Mouse (Mus musculus): ENCODE results near the gene Setd7. TPM values are rescaled to one million over a fixed set of nuclear protein-coding genes. Genes with fewer than 3 reads are reported as not detected.

The Setd7 gene
- polyA plus RNA-seq, 1 experiment from 2014 or later: 4.7 TPM

- H3K4me2 ChIP-seq (ENCODE audit: low read depth, severe bottlenecking): no peak overlapping the region
- no peak for DNase-seq (ENCODE audit: low spot score)
- WGBS: 86% methylated on average over 4 of the region's 4 CpGs
- H3K36me3 ChIP-seq (ENCODE audit: control insufficient read depth, insufficient read depth, low read length): peaks cover 3% of the 10 kb centered on the region
- H3K27me3 ChIP-seq (ENCODE audit: control insufficient read depth, insufficient read depth, low read length): no peaks in the 10 kb centered on the region
- H3K4me3 ChIP-seq (ENCODE audit: low read depth, low read length): no peak overlapping the region
- no peak for ATAC-seq (ENCODE audit: insufficient number of reproducible peaks, low FRiP score, low TSS enrichment, low read depth)
- H3K27ac ChIP-seq (replicated peaks; ENCODE audit: low read depth, low read length): no peak overlapping the region
- H3K4me1 ChIP-seq (ENCODE audit: control insufficient read depth, insufficient read depth, low read length): peaks cover 7% of the 10 kb centered on the region; the same call in 1 of the 2 replicates
- H3K9me3 ChIP-seq (ENCODE audit: control insufficient read depth, low read length): no peaks in the 10 kb centered on the region
- no peak overlapping the region for H3K9ac ChIP-seq (ENCODE audit: low read length)
Measured at GRCm38 (mm10) chr3:51517467-51517866, 43.2 kb downstream of the Setd7 start.

GRCm38 (mm10) chr3:51511983-51512382, 48.7 kb downstream of the Setd7 start:
- no peak overlapping the region for H3K4me3 ChIP-seq (ENCODE audit: low read depth, low read length)
- no peaks in the 10 kb centered on the region for H3K9me3 ChIP-seq (ENCODE audit: control insufficient read depth, low read length)
- no peaks in the 10 kb centered on the region for H3K27me3 ChIP-seq (ENCODE audit: control insufficient read depth, insufficient read depth, low read length)
- no peak overlapping the region for H3K9ac ChIP-seq (ENCODE audit: low read length)
- 97% methylated on average over 5 of the region's 5 CpGs for WGBS
- no peak overlapping the region for H3K27ac ChIP-seq (replicated peaks; ENCODE audit: low read depth, low read length)
- ATAC-seq (ENCODE audit: insufficient number of reproducible peaks, low FRiP score, low TSS enrichment, low read depth) (no peak), DNase-seq (ENCODE audit: low spot score) (no peak)
- no peak overlapping the region for H3K4me2 ChIP-seq (ENCODE audit: low read depth, severe bottlenecking)
- H3K4me1 ChIP-seq (ENCODE audit: control insufficient read depth, insufficient read depth, low read length): no peaks in the 10 kb centered on the region
- H3K36me3 ChIP-seq (ENCODE audit: control insufficient read depth, insufficient read depth, low read length): no peaks in the 10 kb centered on the region

GRCm38 (mm10) chr3:51510903-51511302, 49.8 kb downstream of the Setd7 start:
- Histone ChIP-seq H3K4me2 (ENCODE audit: low read depth, severe bottlenecking) (no peak overlapping the region), H3K9ac (ENCODE audit: low read length) (no peak overlapping the region), H3K27me3 (ENCODE audit: control insufficient read depth, insufficient read depth, low read length) (no peaks in the 10 kb centered on the region), H3K4me1 (ENCODE audit: control insufficient read depth, insufficient read depth, low read length) (no peaks in the 10 kb centered on the region), H3K36me3 (ENCODE audit: control insufficient read depth, insufficient read depth, low read length) (no peaks in the 10 kb centered on the region), H3K4me3 (ENCODE audit: low read depth, low read length) (no peak overlapping the region), H3K9me3 (ENCODE audit: control insufficient read depth, low read length) (no peaks in the 10 kb centered on the region), H3K27ac (replicated peaks; ENCODE audit: low read depth, low read length) (no peak overlapping the region)
- no peak for ATAC-seq (ENCODE audit: insufficient number of reproducible peaks, low FRiP score, low TSS enrichment, low read depth)
- WGBS: 23% methylated on average over 8 of the region's 8 CpGs
- DNase-seq (ENCODE audit: low spot score): peak; percentile 85

- Histone ChIP-seq H3K4me2 (ENCODE audit: low read depth, severe bottlenecking) (no peak overlapping the region), H3K9ac (ENCODE audit: low read length) (no peak overlapping the region), H3K4me3 (ENCODE audit: low read depth, low read length) (no peak overlapping the region), H3K27me3 (ENCODE audit: control insufficient read depth, insufficient read depth, low read length) (no peaks in the 10 kb centered on the region), H3K27ac (replicated peaks; ENCODE audit: low read depth, low read length) (no peak overlapping the region), H3K4me1 (ENCODE audit: control insufficient read depth, insufficient read depth, low read length) (no peaks in the 10 kb centered on the region), H3K36me3 (ENCODE audit: control insufficient read depth, insufficient read depth, low read length) (no peaks in the 10 kb centered on the region), H3K9me3 (ENCODE audit: control insufficient read depth, low read length) (no peaks in the 10 kb centered on the region)
- WGBS: 73% methylated on average over 19 of the region's 19 CpGs
- ATAC-seq (ENCODE audit: insufficient number of reproducible peaks, low FRiP score, low TSS enrichment, low read depth): no peak
- DNase-seq (ENCODE audit: low spot score): peak; percentile 25
Measured at GRCm38 (mm10) chr3:51505465-51505864, 55.2 kb downstream of the Setd7 start.

GRCm38 (mm10) chr3:51504385-51504952, 56.2 kb downstream of the Setd7 start:
- ATAC-seq (ENCODE audit: insufficient number of reproducible peaks, low FRiP score, low TSS enrichment, low read depth) (no peak), DNase-seq (ENCODE audit: low spot score) (no peak)
- Histone ChIP-seq H3K27ac (replicated peaks; ENCODE audit: low read depth, low read length) (no peak overlapping the region), H3K4me2 (ENCODE audit: low read depth, severe bottlenecking) (no peak overlapping the region), H3K9ac (ENCODE audit: low read length) (no peak overlapping the region), H3K27me3 (ENCODE audit: control insufficient read depth, insufficient read depth, low read length) (no peaks in the 10 kb centered on the region), H3K4me3 (ENCODE audit: low read depth, low read length) (no peak overlapping the region), H3K36me3 (ENCODE audit: control insufficient read depth, insufficient read depth, low read length) (no peaks in the 10 kb centered on the region), H3K4me1 (ENCODE audit: control insufficient read depth, insufficient read depth, low read length) (no peaks in the 10 kb centered on the region), H3K9me3 (ENCODE audit: control insufficient read depth, low read length) (no peaks in the 10 kb centered on the region)
- 82% methylated on average over 11 of the region's 11 CpGs for WGBS

GRCm38 (mm10) chr3:51499876-51500275, 60.8 kb downstream of the Setd7 start:
- Histone ChIP-seq H3K9me3 (ENCODE audit: control insufficient read depth, low read length) (no peaks in the 10 kb centered on the region), H3K4me2 (ENCODE audit: low read depth, severe bottlenecking) (no peak overlapping the region), H3K36me3 (ENCODE audit: control insufficient read depth, insufficient read depth, low read length) (no peaks in the 10 kb centered on the region), H3K9ac (ENCODE audit: low read length) (no peak overlapping the region), H3K4me3 (ENCODE audit: low read depth, low read length) (no peak overlapping the region), H3K27me3 (ENCODE audit: control insufficient read depth, insufficient read depth, low read length) (no peaks in the 10 kb centered on the region), H3K4me1 (ENCODE audit: control insufficient read depth, insufficient read depth, low read length) (no peaks in the 10 kb centered on the region), H3K27ac (replicated peaks; ENCODE audit: low read depth, low read length) (no peak overlapping the region)
- 90% methylated on average over 4 of the region's 4 CpGs for WGBS
- DNase-seq (ENCODE audit: low spot score): no peak
- ATAC-seq (ENCODE audit: insufficient number of reproducible peaks, low FRiP score, low TSS enrichment, low read depth): no peak

- DNase-seq (ENCODE audit: low spot score) (no peak), ATAC-seq (ENCODE audit: insufficient number of reproducible peaks, low FRiP score, low TSS enrichment, low read depth) (no peak)
- H3K4me1 ChIP-seq (ENCODE audit: control insufficient read depth, insufficient read depth, low read length): no peaks in the 10 kb centered on the region
- H3K9ac ChIP-seq (ENCODE audit: low read length): no peak overlapping the region
- H3K9me3 ChIP-seq (ENCODE audit: control insufficient read depth, low read length): no peaks in the 10 kb centered on the region
- no peak overlapping the region for H3K27ac ChIP-seq (replicated peaks; ENCODE audit: low read depth, low read length)
- 0 out of 2 replicates have a peak, but pooled peaks cover 2% of the 10 kb centered on the region for H3K36me3 ChIP-seq (ENCODE audit: control insufficient read depth, insufficient read depth, low read length)
- no peak overlapping the region for H3K4me2 ChIP-seq (ENCODE audit: low read depth, severe bottlenecking)
- H3K27me3 ChIP-seq (ENCODE audit: control insufficient read depth, insufficient read depth, low read length): no peaks in the 10 kb centered on the region
- H3K4me3 ChIP-seq (ENCODE audit: low read depth, low read length): no peak overlapping the region
- 83% methylated on average over 5 of the region's 5 CpGs for WGBS
Measured at GRCm38 (mm10) chr3:51498659-51499058, 62.0 kb downstream of the Setd7 start.

- Histone ChIP-seq H3K36me3 (ENCODE audit: control insufficient read depth, insufficient read depth, low read length) (peaks cover 2% of the 10 kb centered on the region; the same call in 1 of the 2 replicates), H3K27ac (replicated peaks; ENCODE audit: low read depth, low read length) (no peak overlapping the region), H3K4me1 (ENCODE audit: control insufficient read depth, insufficient read depth, low read length) (no peaks in the 10 kb centered on the region), H3K4me2 (ENCODE audit: low read depth, severe bottlenecking) (no peak overlapping the region), H3K9me3 (ENCODE audit: control insufficient read depth, low read length) (no peaks in the 10 kb centered on the region), H3K4me3 (ENCODE audit: low read depth, low read length) (no peak overlapping the region), H3K9ac (ENCODE audit: low read length) (no peak overlapping the region), H3K27me3 (ENCODE audit: control insufficient read depth, insufficient read depth, low read length) (no peaks in the 10 kb centered on the region)
- DNase-seq (ENCODE audit: low spot score): no peak
- 100% methylated on average over 1 of the region's 1 CpGs for WGBS
- no peak for ATAC-seq (ENCODE audit: insufficient number of reproducible peaks, low FRiP score, low TSS enrichment, low read depth)
Measured at GRCm38 (mm10) chr3:51497978-51498377, 62.7 kb downstream of the Setd7 start.

- Histone ChIP-seq H3K27me3 (ENCODE audit: control insufficient read depth, insufficient read depth, low read length) (no peaks in the 10 kb centered on the region), H3K4me2 (ENCODE audit: low read depth, severe bottlenecking) (no peak overlapping the region), H3K9ac (ENCODE audit: low read length) (no peak overlapping the region), H3K4me1 (ENCODE audit: control insufficient read depth, insufficient read depth, low read length) (no peaks in the 10 kb centered on the region), H3K27ac (replicated peaks; ENCODE audit: low read depth, low read length) (no peak overlapping the region), H3K36me3 (ENCODE audit: control insufficient read depth, insufficient read depth, low read length) (peaks cover 2% of the 10 kb centered on the region; the same call in 1 of the 2 replicates), H3K9me3 (ENCODE audit: control insufficient read depth, low read length) (no peaks in the 10 kb centered on the region), H3K4me3 (ENCODE audit: low read depth, low read length) (no peak overlapping the region)
- WGBS: 92% methylated on average over 9 of the region's 9 CpGs
- ATAC-seq (ENCODE audit: insufficient number of reproducible peaks, low FRiP score, low TSS enrichment, low read depth) (no peak), DNase-seq (ENCODE audit: low spot score) (no peak)
Measured at GRCm38 (mm10) chr3:51495646-51496045, 65.0 kb downstream of the Setd7 start.

All from limb, embryonic 11.5 days (tissue).